Mouse (Mus musculus) lung, adult 2 months (tissue): ENCODE measurements at regions not wholly inside any gene's neighbourhood (a gene's known extent, or its start where the extent isn't known, plus 50 kb on each side); places are given as distances from the start of the nearest gene placed in this dataset.

Experiments
- DNase-seq: peaks from one replicate; pipeline ENCODE4 v3.0.0; 2022
- H3K4me1 ChIP-seq: fragments of 200-500 bp; 2 replicates; pipeline ENCODE4 v1.6.1; 2011; ENCODE audit warnings: low read length; ENCODE audit not compliant: control insufficient read depth, insufficient read depth
- H3K4me3 ChIP-seq: fragments of 200-500 bp; replicated peaks from 2 replicates; pipeline ENCODE3; 2011; ENCODE audit warnings: low read depth, mild to moderate bottlenecking, control low read depth, low read length; ENCODE audit errors: extremely low read depth
- CTCF ChIP-seq: fragments of 200-500 bp; IDR thresholded peaks from 2 replicates; pipeline ENCODE4 v1.5.1; 2011; ENCODE audit warnings: mild to moderate bottlenecking, low read length, control low read depth; ENCODE audit not compliant: insufficient read depth
- POLR2A ChIP-seq: fragments of 200-500 bp; IDR thresholded peaks from 2 replicates; pipeline ENCODE4 v1.6.1; 2011; ENCODE audit warnings: low read depth, mild to moderate bottlenecking, control low read depth, low read length, borderline replicate concordance; ENCODE audit errors: extremely low read depth
- WGBS: fragments of 180-500 bp; shearing (Covaris S2); methylation state at CpG from one replicate; pipeline ENCODE4 v1.1.7; 2018; 5-methylcytosine and 5-hydroxymethylcytosine counted together

DNA sequence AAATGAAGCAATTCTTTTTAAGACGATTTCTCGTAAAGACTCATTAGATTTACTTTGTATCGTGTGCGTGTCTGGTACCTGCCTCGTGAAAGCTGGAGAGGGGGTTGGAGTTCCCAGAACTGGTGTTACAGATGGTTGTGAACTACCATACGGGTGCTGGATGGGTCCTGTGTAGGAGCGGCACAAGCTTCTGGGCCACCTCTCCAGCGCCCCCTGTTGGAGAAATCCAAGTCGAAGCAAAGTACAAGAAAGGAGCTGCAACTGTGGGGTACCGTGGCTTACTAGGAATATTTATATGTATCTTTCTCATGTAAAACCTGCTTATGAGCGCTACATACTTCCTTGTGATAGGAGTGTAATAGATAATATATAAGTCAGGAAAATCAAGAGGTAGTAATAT, 281.3 kb downstream of the Hhipl2 start:
- H3K4me3 ChIP-seq: no peak overlapping the region
- peak; percentile 17 for DNase-seq
- no peaks in the 10 kb centered on the region for H3K4me1 ChIP-seq
- WGBS: 80% methylated on average over 11 of the region's 11 CpGs
- TF ChIP-seq CTCF: peak; percentile 35
- no peak for TF ChIP-seq POLR2A

DNA sequence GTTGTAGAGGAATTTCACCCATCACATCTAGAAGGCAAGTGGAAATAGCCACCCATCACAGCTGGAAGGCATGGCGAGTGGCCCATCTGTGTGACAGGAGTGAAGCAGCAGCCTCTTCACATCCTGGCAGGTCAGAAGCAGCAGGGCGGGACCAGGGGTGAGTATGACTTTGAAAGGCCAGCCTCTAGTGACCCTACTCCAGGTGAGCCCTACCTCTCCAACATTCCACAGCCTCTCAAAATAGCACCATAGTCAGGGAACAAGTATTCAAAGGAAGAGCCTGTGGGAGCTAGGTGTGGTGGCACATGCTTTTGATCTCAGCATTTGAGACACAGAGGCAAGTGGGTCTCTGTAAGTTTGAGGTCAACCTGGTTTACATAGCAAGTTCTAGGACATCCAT, 284.9 kb downstream of the Hhipl2 start:
- DNase-seq: no peak
- 88% methylated on average over 2 of the region's 2 CpGs for WGBS
- H3K4me3 ChIP-seq: no peak overlapping the region
- TF ChIP-seq CTCF (no peak), POLR2A (no peak)
- H3K4me1 ChIP-seq: no peaks in the 10 kb centered on the region

DNA sequence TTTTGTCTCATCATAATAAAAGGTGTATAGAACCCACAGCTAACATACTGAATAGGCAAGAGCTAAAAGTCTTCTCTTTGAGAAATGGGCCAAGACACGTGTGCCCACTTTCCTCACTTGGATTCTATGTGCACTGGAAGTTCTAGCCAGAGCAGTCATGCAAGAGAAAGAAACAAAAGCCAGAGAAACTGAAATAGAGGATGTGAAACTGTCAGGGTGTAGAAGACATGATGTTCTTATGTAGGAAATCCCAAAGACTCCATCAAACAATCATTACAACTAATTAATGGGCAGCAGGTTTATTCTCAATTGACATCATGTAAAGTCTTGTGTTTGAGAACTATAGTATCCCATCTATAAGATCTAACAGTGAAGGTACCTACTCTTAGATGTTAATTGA, 294.9 kb downstream of the Hhipl2 start:
- DNase-seq: no peak
- WGBS: 66% methylated on average over 1 of the region's 1 CpGs
- H3K4me1 ChIP-seq: no peaks in the 10 kb centered on the region
- H3K4me3 ChIP-seq: no peak overlapping the region
- TF ChIP-seq CTCF: no peak
- TF ChIP-seq POLR2A: no peak

DNA sequence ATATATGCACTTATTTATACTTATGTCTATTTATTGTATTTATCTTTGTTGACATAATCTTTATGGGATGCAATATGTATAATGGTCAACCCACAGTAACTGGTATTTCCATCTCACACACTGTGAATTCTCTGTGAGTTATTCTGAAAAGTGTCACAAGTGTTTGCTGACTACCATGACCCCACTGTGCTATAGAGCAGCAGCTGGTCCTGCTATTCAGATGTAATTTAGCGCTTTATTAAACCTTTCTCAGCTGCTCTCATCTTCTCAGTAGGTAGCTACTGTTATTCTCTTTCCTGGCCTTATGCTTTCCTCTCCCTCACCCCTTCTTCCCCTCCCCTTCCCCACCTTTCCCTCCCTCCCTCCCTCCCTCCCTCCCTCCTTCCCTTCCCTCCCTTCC, 296.0 kb upstream of the Dusp10 start:
- TF ChIP-seq CTCF (no peak), POLR2A (no peak)
- WGBS: 76% methylated on average over 1 of the region's 1 CpGs
- Histone ChIP-seq H3K4me1 (no peaks in the 10 kb centered on the region), H3K4me3 (no peak overlapping the region)
- no peak for DNase-seq

DNA sequence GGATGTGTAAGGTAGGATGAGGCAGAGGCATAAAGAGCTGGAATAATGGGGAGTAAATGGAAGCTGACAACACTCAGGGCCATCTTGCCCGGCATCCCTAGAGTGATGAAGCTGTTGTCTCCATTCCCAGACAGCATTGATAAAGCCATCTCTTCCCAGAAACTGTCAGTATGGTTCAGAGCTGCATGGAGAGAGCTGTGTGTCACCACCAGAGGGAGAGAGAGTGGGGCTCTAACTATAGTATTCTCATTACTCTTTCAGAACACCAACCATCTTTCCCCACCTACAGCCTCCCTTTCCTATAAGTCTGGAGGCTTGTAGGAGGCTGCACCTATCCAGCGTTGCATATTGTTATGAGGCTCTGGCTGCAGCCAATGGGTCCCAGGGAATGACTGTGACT, 264.0 kb upstream of the Dusp10 start:
- Histone ChIP-seq H3K4me1 (no peaks in the 10 kb centered on the region), H3K4me3 (no peak overlapping the region)
- WGBS: 75% methylated on average over 2 of the region's 2 CpGs
- DNase-seq: no peak
- TF ChIP-seq POLR2A: no peak
- no peak for TF ChIP-seq CTCF

DNA sequence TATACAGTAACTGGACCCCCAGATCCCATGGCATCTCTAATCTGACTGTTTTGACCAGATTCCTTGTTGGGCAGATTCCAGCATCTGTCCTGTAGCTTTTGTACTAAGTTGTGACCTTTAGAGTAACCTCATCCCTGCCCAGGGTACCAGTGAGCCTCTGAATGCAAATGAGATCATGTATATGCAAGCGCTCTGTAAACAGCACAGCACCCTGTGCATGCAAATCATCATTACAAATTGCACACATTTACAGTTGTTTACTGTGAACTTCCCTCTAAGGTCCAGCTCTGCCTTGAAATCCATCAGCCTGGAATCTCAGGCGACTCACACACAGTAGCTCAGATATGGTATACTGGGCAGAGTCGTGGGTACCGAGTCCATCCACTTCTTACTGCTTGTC, 258.6 kb upstream of the Dusp10 start:
- no peaks in the 10 kb centered on the region for H3K4me1 ChIP-seq
- H3K4me3 ChIP-seq: no peak overlapping the region
- 87% methylated on average over 4 of the region's 4 CpGs for WGBS
- TF ChIP-seq POLR2A: no peak
- TF ChIP-seq CTCF: no peak
- DNase-seq: no peak

DNA sequence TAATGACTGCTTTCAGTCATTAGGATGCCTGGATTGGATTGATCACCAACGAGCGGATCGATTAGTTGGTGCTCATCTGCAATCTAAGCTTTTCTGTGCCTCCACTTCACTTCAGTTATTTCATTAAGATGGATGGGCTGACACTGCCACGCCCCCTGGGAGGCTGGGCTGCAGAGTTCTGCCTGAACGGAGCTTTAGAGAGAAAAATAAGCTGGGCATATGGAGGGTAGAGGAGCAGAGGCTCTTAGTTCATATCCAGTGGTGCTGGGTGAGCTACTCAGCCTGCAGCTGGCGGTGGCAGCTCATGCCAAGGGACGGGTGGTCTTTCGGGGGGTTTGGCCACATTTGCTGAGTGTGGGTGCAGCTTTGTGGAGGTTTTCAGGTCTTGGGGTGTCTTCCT, 256.4 kb upstream of the Dusp10 start:
- TF ChIP-seq POLR2A (no peak), CTCF (no peak)
- WGBS: 55% methylated on average over 8 of the region's 8 CpGs
- H3K4me1 ChIP-seq: no peaks in the 10 kb centered on the region
- no peak overlapping the region for H3K4me3 ChIP-seq
- DNase-seq: no peak

DNA sequence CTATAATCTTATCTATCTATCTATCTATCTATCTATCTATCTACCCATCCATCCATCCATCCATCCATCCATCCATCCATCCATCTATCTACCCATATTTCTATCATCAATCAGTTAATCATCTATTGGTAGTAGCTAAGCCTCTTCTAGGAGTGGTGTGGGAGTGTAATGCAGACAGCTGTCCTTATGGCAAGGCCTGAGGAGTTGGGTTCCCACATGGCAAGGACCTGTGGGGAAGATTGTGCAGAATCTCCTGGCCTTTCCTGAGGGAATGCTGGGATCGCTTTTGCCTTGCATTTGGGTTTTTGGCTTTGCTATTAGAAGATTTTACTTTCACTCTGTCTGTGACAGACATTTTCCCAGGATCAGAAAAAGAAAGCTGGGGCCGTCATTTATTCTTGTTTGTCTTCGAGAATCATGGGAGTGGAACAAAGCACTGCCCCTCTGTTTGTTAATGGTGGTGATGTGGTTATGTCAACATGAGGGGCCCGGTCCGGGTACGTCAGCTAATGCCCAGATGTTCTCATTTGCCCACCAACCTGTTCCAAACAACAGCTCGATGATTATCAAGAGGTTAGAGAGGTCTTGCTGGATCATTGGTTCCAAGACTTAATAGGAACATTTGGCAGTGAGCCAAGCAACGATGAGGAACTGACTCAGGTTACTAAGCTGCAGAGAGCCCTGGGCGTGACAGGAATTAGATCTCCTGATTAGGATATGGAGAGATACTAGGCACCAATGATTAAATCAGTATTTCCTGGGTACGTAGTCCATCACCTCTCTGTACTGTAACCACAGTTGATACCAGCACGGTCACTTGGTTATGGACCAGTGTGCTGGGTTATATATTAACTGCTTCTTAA, 249.0 kb upstream of the Dusp10 start:
- 60% methylated on average over 11 of the region's 11 CpGs for WGBS
- no peak for DNase-seq
- Histone ChIP-seq H3K4me3 (no peak overlapping the region), H3K4me1 (no peaks in the 10 kb centered on the region)
- no peak for TF ChIP-seq POLR2A

DNA sequence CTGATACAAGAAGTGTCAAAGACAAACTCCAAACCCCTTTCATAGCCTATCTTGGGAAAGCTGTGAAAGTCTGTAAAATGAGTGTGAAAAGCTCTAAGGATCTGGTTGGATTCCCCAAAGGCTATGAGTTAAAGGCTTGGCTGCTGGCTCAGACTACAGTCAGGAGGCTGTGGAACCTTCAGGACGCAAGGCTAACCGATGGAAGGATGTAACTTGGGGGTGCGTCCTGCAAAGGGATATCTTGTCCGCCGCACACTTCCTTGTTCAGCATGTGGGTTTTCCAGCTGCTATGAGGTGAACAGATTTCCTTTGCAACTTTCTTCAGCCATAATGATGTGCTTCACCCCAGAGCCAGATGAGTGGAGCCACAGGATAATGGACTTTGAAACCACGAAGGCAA, 240.3 kb upstream of the Dusp10 start:
- DNase-seq: no peak
- Histone ChIP-seq H3K4me1 (no peaks in the 10 kb centered on the region), H3K4me3 (no peak overlapping the region)
- TF ChIP-seq POLR2A (no peak), CTCF (no peak)
- 81% methylated on average over 6 of the region's 6 CpGs for WGBS

DNA sequence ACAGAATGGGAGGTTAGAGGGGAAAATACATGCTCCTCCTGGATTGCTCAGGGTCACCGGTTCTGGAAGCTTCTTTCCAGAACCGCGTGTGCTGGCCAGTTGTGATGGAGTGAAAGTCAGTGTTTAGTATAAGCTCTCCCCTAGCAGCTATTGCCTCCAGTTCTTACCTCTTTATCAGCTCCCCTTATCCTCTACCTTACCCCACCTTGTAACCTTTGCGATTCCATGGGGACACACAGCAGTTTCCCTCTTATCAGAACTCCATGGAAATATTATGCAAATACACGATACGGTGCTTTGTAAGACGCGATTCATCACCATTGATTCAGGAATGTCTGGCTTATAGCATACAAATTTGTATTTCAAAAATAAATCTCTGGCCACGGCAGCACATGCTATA, 232.9 kb upstream of the Dusp10 start:
- no peaks in the 10 kb centered on the region for H3K4me1 ChIP-seq
- WGBS: 98% methylated on average over 9 of the region's 9 CpGs
- DNase-seq: no peak
- H3K4me3 ChIP-seq: no peak overlapping the region
- TF ChIP-seq CTCF: no peak
- TF ChIP-seq POLR2A: no peak
